Mouse (Mus musculus) inflammation-experienced regulatory T-cells, adult 6 months (primary cell): ENCODE measurements at regions not wholly inside any gene's neighbourhood (a gene's known extent, or its start where the extent isn't known, plus 50 kb on each side); places are given as distances from the start of the nearest gene placed in this dataset.
"Not testable (repeated sequence)": the region's sequence is repeated elsewhere in the genome, so short reads cannot be mapped to it uniquely, and the experiment has no call there.

ENCODE experiments used
- ATAC-seq: one replicate; pipeline ENCODE4 v1.8.0; 2017

DNA sequence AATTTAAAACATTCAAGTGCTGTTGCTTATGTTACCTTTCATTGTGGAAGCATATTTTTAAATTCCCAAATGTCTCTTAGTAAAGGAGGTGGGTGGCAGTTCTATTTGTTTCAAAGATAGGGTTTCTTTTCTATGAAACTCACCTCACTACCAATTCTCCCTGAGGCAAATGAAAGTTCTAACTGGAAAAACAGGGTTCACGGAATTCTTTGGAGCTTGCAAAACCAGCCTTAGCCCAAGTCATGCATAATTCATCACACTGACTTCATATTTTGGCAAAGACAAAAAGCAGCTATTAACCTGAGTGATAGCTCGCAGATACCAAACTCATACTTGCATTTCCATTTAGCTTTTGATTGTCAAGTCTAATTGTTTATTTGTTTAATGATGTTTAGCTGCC lies 73.8 kb downstream of the Dio2 start:
- ATAC-seq, result no peak

DNA sequence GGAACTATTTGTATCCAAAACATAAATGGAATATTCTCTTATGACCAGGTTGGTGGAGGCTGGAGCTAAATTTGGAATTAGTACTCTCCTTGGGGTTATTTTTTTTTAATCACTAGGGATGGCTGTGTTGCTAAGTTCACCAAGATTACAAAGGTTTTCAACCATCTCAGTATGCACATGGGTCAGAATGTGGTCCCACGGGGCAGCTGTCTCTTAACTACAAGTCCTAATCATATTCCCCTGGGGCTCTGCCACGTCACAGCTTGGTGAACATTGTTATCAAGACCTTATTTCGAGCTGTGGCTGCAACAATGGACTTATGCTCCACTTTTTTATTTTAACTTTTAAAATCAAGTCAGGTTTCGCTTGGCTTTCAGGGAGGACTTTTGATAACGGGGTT lies 92.8 kb downstream of the Dio2 start:
- ATAC-seq, result no peak

DNA sequence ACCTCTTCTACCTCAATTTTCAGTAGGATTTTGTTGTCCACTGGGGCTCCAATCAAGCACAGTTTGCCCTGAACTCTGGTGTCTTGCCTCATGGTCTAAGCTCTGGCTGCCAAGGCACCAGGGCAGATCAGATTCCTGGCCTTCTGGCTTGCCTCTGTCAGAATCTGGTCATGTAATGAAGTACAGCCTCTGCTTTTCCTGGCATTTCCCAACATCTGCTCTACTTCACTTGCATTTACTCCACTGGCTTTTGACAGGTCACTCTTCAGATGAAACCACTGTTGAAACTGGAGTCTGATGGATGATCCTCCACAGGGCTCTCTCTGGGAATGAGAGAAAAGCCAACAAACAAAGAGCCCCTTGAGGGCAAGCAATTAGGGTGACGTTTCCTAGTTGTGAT lies 94.3 kb downstream of the Dio2 start:
- ATAC-seq, result no peak

DNA sequence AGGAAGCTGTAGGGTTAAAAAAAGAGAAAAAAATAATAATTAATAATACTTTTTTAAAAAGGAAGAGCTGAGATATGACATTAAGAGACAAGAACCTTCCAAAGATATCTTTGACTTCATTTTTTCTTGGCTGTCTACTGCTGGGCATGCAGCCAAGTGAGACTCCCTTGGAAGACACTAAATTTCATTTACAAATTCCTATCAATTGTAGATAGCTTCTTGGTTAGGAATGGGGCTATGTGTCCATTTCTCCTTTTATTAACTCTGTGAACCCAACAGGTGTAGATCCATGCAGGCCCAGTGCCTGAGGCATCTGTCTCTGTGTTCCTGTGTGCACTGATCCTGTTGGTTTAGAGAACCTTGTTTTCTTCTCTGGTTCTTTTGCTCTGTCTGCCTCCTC lies 113.4 kb downstream of the Dio2 start:
- ATAC-seq, result no peak

DNA sequence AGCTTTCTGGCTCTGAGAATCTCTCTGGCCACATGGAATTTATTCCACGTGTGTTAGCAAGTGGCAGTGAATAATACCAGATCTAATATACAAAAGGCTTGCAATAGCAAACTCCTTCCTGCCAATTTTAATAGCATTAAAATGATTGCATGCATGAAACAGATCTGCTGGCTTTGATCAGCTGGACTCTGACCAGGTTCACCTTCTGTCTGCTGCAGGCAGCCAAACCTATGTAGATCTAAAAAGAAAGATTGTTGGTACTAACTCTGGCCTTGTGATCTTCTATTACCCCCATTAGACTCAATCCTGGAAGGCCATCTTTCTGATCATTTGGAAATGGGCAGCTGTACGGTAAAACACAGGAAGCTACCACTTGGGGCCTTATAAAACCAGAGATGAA lies 114.8 kb downstream of the Dio2 start:
- ATAC-seq, result no peak

DNA sequence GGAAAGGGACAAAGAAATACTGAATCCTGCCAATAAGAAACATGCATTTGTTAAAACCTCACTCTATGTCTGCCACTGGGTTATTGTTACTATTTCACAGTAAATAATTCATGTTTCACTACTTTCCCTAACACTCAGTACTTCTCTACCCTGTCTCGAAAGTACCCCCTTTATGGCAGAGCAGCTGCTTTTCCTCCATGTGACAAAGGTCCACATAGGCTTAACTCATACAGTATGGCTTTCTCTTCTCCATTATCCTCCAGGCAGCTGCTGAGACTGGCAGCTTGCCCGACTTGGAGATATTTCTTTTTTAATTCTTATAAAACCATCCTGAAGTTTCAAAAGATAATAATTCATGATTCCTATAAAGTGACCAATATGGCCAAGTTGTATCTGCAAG lies 129.4 kb downstream of the Dio2 start:
- ATAC-seq, result no peak

DNA sequence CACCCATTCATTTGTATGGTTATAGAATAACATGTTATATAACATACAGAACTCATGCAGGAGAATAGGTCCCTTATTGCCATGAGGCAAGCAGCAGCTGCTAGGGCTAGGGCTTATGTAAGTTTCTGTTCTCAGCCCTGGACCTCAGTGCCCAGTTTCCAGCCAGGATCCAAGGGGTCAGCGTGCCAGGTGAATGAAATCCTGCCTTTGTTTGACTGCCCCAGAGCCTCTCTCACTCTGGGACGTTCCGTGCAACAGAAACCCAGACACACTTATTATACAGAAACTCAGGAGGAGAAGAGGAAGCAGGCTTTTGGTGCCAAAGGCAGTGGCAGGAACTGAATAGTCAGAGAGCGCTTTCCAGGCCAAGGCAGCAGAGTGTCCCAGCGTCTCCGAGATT lies 130.3 kb downstream of the Dio2 start:
- ATAC-seq, result no peak

DNA sequence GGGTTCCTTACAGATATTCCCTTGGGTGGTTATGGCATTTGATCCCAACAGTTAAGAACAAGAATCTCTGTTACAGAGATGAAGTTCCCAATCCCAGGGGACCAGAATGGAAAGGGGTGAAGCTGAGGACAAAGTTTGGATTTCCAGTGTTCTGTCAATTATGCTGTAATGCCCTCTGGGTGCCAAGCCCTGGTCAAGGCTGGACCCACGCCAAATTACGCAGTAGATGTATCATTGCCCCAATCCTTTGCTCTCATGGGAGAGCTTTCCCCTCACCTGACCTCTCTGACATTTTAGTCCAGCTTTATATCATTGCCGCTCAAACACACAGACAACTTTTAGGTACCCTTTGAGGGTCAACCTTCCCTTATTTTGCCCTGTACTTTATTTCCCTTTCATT lies 158.2 kb downstream of the Dio2 start:
- ATAC-seq, result no peak

DNA sequence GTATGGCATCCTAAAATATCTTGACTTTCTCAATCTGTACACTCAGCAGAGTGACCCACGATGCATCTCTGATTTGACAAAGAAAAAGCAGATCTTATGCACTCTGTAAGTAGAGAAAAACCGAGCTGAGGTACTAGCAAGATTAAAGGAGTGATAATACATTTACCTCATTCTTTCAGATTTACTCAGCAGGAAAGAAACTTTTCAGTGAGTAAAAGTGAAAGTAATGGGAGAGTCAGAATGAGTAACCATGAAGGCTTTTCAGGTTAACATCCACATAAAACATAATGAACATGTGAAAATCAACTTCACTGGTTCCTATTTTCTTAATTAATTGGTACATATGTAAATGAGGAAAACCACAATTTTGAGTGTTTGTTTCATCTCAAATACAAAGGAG lies 162.1 kb downstream of the Dio2 start:
- peak; percentile 80 for ATAC-seq

DNA sequence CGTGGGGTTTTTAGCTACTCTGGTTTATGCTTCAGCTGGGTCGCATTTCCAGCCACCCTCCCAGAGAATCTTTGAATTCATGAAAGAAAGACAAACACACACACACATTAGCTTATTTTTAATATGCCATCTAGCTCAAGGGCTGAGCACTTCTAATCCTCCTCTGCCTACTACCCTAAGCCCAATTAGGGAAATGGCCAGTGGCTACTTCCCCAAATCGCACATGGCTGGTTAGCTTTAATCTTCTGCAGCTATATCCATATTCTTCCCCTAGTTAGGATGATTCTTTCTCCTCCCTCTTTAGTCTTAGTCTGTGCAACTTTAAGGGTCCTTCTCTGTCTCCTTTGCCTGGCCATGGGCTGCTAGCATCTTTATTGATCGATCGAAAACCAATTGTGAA lies 166.3 kb downstream of the Dio2 start:
- no peak for ATAC-seq

DNA sequence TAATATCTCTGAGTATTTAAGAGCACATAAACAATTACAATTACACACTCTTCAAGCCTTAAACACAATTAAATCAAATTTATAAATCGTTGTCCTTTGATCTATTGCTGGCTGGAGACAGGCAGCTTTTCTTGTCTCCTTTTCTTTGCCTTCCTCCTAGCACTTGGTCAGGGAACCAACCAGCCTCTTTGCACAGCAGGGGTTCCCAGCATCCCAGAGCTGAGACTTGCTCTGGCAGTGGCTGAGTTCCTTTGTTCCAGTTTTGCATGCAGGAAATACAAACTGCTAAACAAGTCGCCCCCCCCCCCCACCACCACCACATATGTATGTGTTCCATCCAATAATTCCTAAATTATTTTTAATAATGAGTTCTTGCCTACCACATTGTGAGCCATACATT lies 166.7 kb downstream of the Dio2 start:
- no peak for ATAC-seq

DNA sequence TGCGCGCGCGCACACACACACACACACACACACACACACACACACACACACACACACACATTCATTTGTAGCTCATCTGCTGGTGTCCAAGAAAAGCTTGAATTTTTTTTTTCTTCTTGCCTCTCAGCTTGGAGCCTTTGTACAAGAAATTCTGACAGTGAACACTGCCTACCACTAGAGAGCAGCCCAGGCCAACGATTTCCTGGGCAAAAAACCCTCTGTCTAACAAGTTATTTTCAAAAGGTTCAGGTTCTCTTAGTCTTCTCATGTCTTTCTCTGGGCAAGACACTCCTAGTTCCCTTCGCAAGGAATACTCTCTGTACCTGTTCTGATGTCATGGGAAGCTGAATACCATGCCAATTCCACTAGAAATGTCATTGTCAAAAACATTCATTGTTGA lies 171.9 kb downstream of the Dio2 start:
- no peak for ATAC-seq

DNA sequence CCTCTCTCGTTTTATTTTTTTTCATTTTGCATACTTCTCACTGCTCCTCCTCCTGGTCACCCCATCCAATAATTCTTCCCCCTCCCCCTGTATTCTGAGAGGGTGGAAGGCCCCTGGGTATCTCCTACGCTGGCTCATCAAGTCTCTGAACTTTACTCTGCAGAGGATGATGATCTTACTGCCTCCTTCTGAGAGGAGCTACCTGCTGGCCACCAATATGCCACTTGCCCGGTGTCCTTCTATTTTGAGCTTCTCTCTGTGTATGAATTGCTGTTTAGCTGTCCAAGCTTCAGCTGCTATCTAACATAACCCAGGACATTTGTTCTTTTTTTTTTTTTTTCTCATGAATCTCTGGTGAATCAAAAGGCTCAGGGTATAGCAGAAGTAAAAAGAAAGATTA lies 173.2 kb downstream of the Dio2 start:
- no peak for ATAC-seq

DNA sequence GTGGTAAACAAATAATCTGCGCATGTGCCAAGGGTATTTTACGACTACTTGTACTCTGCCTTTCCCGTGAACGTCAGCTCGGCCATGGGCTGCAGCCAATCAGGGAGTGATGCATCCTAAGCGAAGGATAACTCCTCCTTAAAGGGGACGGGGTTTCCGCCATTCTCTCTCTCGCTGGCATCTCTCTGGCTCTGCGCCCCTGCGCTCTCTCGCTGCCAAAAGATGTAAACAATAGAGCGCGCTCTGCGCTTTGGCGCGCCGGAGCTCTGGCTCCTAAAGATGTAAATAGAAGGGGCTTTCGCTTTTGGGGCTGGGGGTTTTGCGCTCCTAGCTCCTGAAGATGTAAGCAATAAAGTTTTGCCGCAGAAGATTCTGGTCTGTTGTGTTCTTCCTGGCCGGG lies 173.6 kb downstream of the Dio2 start:
- ATAC-seq, result not testable (repeated sequence)

DNA sequence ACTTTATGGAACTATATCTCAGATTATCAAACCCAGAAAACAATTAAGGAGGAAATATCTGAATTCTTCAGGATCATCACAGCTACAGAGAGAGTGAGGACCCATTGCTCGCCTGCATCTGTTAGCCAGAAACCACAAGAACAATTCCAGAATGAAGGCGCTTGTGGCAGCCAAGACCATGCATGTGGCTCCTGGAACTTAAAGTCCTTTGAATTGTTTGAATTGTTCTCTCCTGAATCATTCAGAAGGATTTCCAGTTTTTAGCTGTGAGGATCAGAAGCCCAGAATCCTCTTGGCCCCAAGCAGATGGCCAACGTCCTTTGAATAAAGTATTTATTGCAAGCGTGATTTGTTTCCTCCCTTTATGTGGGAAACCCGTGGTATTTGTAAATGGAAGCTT lies 195.9 kb downstream of the Dio2 start:
- no peak for ATAC-seq
